Mouse (Mus musculus) left cerebral cortex, adult 8-10 months (tissue): ENCODE measurements around the gene Lamb3. TPM values are rescaled to one million over a fixed set of nuclear protein-coding genes. Genes with fewer than 3 reads are reported as not detected.
"Not testable (repeated sequence)": the region's sequence is repeated elsewhere in the genome, so short reads cannot be mapped to it uniquely, and the experiment has no call there.

ENCODE experiments used
- DNase-seq, 2 experiments: peaks; one replicate each; pipeline ENCODE4 v3.0.0; 2022; ENCODE audit warnings: low spot score in 2 of 2
- total RNA-seq, 4 experiments: library from RNA; stranded (reverse); gene quantifications; 2 replicates each; pipeline ENCODE4 v1.2.4; 2022

Lamb3 gene
- total RNA-seq, 4 experiments from 2014 or later, result 1.6 to 4.7 (median 2.1) TPM

DNA sequence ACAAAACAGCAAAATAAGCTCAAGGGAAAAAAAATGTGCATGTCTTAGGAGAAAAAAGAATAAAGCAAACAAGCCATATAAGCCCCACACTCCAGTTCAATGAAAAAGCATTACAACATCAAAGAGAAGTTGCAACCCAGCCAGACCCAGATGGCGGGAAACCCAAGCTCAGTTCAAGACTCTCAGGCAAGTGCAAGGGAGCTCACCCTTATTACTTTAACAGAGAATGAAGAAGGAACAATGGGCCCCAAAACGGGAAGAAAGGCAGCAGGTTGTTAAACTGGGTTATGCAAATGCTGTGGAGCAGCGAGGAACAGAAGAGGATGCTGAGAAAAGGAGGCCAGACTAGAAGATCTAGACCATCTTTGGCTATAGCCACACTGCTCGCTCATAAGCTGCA lies 35.4 kb downstream of the Lamb3 start:
- no peak for DNase-seq

DNA sequence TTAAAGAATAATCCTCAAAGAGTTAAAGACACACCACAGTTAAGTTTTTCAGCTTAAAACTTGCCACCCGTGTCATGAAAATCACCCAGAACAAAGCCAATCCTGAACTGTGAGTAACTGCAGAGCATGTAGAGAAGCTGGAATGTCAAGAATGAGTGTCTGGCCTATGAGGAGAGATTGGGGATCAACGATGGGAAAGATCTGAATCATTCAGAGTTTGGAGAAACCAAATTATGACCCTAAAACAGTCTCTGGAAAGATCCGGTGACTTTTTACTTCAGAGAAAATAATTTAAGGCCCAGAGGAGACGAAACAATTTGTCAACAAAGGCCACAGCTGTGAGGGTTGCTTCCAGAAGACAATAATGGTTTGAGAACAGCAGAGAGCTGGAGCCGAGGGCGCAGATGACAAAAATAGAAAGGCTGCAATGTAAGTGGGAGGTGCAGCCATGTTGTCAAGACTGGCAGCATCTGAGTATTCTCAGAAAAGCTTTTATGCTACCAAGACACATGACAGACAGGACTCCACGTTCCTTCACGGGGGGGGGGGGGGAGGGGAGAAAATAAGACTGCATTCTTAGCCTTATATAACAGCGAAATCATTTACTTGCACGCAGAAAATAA lies 36.2 kb downstream of the Lamb3 start:
- no peak for DNase-seq

DNA sequence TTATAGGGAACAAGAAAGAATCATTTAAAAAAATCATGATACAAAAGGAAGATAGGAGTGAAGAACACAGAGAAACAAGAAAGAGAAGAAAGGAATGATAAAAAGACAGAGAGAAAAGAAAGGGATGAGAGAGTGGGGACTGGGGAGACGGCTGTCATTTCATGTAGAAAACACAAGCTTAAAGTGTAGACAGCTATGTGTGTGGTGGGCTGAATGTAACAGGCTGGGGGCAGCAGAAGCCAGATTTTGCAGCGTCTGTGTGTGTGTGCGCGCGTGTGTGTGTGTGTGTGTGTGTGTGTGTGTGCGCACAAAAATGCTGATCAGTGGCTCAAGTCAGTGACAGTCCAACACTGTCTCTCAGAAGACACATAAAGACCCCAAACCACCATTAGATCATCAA lies 36.7 kb downstream of the Lamb3 start:
- no peak for DNase-seq

DNA sequence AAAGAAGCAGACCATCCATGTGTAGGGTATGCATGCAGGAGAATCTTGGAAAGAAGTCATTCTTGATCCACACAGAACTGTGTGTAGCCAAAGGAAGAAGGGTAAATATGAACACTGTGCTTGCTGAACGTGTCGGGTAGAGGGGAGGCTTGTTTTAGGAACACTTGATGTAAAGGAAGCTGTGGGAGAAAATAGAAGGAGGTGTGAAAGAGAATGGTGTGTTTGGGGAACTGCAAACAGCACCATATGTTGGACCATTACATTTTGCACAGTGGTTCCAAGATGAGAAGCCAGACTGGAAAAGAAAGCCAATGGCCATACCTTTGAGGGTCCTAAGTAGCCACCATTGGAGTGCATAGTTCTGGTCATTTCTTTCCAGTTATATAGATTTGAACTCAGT lies 42.5 kb downstream of the Lamb3 start:
- peak in 1 of 2 experiments; percentile 34 for DNase-seq

DNA sequence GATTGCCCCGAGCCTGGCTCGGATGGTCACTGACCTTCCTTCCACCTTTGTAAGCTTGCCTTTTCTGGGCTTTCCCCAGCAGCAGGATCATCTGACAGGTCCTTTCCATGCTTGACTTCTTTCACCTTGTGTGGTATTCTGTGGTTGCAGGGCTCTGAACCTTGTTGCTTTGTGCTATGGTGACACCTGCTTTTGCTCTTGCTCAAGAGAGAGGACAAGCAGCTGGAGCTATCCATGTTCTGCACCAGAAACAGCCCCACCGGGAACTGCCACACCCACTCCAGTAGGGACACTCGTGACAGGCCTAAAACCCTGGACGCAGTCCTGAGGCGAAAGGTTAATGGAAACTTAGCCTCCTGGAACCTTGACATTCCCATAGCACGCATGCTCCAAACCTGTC lies 43.9 kb downstream of the Lamb3 start:
- no peak for DNase-seq

DNA sequence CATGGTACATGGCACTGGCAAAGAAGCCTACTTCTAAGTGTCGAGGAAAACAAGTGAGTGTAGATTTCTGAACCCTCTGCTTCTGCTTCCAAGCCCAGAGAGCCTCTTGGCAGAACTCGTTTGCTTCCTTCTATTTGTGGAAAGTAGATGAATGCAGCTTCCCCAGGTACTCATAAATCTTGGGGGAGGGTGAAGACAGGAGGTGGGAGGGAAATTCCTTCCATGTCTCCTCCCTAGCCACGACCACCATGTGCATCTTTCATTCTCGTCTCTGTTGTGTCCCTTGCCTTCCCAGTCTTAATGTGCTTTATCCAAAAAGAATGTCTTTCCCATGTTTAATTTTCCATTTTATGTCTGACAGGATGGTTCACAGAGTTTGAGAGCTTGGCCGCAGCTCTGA lies 45.1 kb downstream of the Lamb3 start:
- DNase-seq, result no peak

DNA sequence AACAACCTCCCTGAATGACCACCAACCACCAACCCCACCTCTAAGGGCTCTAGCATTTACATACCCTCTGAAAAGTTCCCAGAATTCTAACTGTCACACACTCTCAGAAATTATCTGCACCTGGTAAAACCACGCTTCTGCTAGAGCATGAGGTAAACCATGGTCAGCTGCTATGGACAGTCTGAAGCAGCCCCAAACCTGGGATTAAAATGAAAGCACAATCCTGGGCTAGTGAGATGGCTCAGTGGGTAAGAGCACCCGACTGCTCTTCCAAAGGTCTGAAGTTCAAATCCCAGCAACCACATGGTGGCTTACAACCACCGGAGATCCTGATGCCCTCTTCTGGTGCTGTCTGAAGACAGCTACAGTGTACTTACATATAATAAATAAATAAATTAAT lies 46.4 kb downstream of the Lamb3 start:
- not testable (repeated sequence) for DNase-seq

DNA sequence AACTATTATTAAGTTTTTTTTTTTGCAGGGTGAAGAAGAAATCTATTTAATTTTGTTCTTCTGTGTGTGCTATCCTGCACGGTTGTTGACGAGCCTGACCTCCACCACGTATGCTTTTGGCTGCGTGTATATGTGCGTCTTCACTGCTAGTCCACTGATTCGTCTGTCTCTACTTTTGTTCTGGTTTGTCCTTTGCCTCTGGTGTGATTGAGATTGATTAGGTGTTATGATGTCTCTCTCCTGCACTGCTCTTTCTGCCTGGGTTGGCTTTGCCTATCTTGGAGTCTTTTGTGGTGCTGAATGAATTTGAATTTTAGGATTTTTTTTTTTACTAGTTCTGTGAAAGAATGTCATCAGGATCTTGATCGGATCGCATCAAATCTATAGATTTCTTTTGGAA lies 47.5 kb downstream of the Lamb3 start:
- DNase-seq, result no peak

DNA sequence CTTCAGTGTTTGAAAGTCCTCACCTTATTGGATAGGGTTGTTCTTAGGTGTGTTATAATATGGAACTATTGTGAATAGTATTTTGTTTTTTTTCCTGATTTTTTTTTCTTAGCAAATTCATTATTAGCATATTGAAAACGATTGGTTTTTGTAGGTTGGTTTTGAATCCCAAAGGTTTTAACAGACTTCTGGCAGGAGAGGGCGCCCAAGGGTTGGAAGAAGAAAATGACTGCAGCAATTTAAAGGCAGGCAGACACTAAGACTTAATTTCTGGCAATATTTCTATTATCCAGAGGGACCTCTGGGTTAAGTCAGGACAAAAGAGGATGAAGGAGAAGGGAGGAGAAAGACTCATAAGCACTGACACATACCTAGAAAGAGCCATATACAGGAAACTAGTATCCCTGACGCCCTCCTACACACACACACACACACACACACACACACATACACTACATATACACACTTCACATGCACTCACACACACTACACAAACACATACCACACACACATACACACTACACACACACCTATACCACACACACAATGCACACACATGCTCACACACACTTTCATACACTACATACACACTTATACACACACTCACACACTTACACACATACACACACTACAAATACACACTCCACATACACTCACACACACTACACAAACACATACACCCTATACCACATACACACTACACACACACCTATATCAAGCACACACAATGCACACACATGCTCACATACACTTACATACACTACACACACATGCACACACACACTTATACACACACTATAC lies 48.2 kb downstream of the Lamb3 start:
- no peak for DNase-seq

DNA sequence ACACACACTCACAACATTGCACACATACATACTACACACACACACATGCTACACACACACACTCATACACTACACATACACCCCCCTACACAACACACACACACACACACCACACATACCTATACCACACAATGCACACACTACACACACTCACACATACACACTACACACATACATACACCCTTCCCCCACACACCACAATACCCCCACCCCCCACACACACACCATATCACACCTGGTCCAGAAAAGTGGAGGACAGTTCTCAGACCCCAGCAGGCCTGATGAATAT lies 48.7 kb downstream of the Lamb3 start:
- DNase-seq, result no peak

DNA sequence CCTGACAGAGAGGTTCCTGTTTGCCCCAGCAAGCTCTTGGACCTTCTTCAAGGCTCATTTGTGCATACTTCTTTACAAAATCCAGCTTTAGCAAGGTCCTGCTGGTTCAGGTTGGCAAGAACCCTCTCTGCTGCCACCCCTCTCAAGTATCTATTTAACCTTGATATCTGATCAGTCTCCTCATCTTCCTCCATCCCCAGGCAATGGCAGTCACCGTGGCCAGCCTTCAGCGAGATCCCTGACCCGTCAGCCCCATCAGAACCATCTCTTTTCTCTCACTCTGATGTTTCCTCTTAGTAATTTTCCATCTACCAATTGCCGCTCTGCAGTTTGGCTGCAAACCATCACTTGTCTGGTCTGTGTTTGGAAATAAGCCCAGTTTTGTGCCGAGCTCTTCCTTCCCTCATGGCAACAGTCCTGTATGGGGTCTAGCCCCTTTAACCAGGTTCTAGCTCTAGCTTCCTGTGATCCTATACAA lies 49.2 kb downstream of the Lamb3 start:
- DNase-seq, result no peak

DNA sequence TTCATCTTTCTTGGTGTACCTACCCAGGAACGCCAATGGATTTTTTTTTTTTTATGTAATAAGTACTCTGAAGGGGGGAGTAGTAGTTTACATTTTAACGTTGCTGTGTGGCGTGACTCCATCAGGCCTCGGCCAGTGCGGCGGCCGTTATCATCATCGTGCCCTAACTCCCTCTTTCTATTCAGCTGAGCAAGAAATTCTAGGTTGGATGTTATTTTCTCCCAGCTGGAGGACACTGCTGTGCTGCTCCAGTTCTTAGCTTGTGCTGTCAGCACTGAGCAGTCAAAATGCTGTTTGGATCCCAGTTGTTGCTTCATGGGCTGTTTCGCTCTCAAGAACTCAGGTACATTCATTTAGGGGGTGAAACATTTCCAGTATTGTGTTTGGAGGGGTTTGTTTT lies 52.1 kb downstream of the Lamb3 start:
- no peak for DNase-seq

DNA sequence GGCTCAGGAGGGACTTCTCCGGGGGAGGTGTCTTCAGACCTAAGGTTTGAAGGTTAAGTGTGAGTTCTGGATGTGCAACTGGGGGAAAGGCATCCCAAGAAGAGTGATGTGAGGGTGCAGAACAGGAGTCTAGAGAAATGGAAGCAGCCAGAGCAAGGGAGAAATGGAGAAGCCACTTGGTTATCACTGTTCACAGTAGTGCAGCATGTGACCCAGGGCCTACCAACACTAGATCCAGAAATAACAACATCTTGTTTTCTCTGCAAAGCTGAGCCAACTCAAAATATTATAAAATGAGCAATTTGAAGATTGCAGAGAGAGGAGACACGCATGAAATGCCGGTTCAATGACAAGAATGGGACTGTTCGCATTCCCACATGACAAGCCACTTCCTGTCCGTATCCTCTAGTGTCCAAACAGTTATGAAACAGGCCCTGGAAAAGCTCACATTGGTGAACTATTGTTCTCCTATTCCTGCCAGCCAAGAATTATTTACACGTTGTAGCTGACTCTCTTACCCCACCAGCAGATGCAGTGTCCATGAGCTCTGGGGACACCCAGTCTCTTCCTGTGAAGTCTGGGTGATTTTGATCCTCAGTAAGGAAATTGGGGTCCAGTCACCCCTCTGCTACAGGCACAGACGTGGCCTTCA lies 54.5 kb downstream of the Lamb3 start:
- no peak for DNase-seq

DNA sequence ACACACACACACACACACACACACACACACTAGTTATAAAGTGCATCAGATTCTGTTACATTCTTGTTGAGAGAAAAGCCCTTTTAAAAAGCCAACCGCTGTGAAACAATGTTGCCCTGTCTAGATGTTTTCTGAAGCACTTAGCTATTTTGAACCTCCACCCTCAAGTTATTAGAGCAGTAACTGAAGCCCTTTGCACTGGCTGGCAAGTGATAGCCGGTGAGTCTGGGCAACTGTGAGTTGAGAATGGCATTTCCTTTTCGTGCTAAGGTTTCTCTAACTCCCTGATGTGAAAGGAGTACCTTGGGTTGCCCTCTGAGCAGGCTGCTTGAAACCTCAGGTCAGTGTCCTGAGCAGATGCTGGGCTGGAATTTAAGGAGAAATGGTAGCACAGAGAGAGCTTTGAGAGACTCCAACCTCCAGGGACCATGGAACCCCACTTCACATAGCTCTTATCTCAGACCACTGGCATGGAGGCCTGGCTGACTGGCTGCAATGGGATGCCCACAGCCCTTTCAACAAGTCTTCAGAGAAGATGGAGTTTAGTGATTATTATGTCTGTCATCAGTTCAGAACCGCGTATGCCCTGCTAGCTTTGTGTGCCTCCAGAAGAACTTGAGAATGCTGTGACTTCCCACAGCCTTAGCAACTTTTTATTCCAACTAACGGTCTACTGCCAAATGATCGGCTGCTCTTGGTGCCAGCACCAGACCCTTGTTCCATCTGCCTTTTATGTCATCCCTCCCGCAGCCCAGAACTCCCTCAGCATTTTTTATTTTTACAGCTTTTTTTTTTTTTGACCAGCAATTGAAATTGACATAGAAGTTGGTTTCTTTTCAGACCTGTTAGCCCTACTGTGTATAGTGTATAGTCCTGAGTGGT lies 55.8 kb downstream of the Lamb3 start:
- no peak for DNase-seq

DNA sequence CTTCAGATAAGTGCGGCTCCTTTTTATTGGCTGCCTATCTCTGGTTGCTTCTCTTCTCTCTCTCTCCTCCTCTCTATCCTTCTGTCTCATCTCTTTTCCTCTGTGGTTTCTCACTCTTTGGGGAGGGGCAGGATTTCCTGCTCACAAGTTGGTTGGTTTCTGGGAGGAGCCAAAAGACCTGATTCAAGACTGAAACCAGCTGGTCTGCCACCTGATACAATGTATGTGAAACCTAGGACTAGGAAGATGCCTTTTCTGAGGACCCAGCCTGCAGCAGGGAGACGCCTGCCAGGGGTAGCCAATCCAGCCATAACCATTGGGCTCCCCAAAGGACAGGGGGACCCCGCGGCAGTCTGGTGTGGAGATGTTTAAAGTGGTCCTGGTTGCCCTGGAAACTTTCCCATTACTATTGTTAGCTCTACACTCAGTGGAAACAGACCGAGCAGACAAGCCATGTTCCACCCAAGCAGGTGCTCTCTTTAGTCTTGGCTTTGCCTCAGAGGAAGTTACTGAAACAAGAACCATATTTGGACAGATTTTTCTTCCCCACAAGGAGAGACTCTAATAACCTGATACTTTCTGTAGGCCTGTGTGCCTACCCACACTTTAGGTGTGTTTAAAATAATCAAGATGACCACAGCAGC lies 56.6 kb downstream of the Lamb3 start, which contains the start of gene Hsd11b1:
Gene Hsd11b1, minus strand, starts transcription at position 121 of the 644 bp plus-strand sequence.
- DNase-seq, result no peak

DNA sequence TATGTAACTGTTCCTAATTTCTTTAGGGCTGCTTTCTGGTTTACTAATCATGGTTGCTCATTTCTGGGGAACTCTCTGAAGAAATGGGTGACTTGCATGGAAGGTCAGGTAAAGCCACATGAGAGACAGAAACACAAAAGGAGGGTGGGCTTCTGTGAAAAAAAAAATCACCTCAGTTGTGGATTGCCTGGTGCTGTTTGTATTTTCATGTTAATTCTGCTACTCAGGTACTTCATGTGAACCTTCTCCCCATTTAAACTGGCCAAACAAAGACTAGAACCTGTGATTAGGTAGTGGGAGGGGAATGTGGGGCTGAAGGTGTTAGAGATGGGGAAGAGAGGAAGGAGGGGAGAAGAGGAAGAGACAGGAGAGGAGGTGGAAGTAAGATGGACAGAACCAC lies 58.2 kb downstream of the Lamb3 start:
- no peak for DNase-seq

DNA sequence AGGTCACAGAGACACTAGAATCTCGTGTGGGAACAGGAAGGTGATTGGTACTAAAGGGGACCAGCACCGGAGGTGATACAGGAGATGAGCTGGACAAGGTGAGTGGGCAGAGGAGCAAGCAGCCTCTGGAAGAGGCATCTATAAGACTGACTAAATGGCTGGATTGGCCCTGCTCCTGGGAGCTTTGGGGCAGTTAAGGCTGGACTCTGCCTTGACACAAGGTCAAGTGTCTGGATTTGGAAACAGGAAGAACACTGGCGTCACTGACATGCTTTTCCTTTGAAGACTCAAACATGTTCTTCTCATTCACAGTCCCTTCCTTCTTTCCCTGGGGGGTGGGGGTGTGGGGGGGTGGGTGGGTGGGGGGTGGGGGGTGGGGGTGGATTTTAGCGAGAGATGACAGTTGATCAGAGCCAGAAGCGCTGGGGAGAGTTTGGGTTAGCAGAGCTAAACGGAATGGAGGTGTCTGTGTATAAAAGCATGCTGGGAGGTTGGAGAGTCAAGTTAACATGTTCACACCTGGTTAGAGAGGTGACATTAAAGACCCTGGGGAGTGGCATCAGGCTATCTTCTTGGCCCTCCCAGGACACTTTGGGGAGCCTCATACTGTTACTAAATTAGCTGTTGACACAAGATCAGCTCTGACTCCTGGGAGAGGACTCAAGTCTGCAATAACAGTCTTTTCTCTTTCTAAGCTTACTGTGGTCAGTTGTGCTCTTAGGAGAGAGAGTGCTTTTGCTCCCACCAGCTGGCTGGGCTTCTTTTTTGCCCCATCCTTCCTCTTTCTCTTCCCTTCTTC lies 63.7 kb downstream of the Lamb3 start:
- no peak for DNase-seq

DNA sequence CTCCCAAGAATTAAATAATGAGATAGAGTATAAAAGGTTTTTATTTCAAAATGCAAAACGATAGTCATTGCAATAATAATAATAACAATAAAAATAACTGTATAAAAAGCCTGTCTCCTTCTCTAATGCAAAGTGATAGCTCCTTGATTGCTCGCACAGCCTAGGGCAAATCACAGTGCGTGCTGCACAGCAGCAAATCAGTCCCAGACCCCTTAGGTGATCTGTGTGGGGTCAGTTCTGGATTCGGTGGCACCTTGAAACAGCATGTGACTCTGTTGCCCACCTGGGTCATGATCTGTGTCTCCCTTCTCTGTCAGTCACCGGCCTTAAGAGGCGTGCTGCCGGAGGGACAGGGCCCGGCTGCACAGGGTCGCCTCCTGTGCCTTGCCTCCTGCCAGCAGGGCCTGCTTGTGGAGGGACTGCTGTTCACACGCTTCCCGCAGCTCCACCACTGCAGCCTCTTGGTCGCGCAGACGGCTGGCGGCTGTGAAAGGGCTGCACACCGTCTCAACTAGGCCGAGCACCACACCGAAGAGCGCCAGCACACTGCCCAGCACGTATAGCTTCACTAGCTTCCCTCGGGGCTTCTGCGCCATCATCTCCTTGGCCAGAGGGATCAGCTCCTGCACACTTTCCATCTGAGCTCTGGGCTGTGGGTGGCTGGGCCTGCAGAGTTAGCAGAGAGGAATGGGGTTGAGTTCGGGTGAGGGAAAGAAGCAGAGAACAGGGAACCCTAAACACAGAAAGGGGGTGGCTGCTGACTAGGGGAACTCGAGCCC lies 64.8 kb downstream of the Lamb3 start:
- peak in 1 of 2 experiments; percentile 22 for DNase-seq

DNA sequence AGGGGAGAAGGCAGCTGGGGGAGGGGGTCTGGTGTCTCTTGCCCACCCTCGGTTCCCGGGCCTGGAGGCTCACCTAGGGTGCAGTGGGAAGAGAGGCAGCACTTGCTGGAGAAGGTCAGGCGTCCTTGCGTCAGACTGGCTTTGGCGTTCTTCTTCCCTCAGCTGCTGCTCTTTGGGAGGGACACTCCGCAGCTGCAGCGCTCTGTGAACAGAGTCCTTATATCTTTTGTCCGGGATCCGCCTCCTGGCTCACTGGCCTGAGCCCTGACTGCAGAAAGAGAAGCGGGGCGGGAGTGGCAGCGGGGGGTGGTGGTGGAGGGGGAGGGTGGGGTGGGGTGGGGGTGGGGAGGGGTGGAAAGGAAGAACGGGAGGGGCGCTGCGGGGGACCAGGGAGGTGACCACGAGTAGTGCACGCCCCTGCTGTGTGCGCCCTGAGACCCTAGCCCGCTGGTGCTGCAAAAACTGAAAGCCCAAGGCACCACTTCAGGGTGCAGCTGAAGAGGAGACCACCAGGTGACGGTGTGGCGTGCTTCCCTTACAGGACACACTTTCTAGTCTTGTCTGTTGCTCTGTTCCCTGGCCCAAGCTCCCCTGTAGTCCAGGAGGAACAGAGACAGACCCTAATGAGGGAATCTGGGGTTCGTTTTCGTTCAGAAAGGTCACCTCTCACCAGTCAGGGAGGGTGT lies 65.6 kb downstream of the Lamb3 start, which contains the start of gene G0s2:
Gene G0s2, minus strand, starts transcription at position 302 of the 686 bp plus-strand sequence.
- peak; percentile 56 to 61 for DNase-seq
